Mouse (Mus musculus): ENCODE results near the gene Sae1.

Sae1 gene

GRCm38 (mm10) chr7:16284904-16285303 is 102.7 kb downstream of the Sae1 start:
- in situ Hi-C loops (cut with MboI, MseI): no loop called here

GRCm38 (mm10) chr7:16284001-16284400 is 103.6 kb downstream of the Sae1 start:
- in situ Hi-C loops (cut with MboI, MseI): no loop called here

- in situ Hi-C loops (cut with MboI, MseI): no loop called here
These were observed 105.3 kb downstream of the Sae1 start for GRCm38 (mm10) chr7:16282334-16282733.

GRCm38 (mm10) chr7:16280721-16281120 is 106.9 kb downstream of the Sae1 start:
- in situ Hi-C loops (cut with MboI, MseI): no loop called here

GRCm38 (mm10) chr7:16274922-16275890 is 112.4 kb downstream of the Sae1 start:
- in situ Hi-C loops (cut with MboI, MseI): loop anchor here (5.0 kb wide), 1 partner anchor 83 kb away; no protein-coding TSS in a partner anchor

- in situ Hi-C loops (cut with MboI, MseI): loop anchor here (5.0 kb wide), 1 partner anchor 81 kb away; no protein-coding TSS in a partner anchor
These were observed 113.9 kb downstream of the Sae1 start for GRCm38 (mm10) chr7:16273766-16274140.

GRCm38 (mm10) chr7:16273081-16273765 is 114.4 kb downstream of the Sae1 start, which contains the start of gene Inafm1:
TSS of gene Inafm1 (minus strand) at chr7:16273617.
- in situ Hi-C loops (cut with MboI, MseI): loop anchor here (5.0 kb wide), 1 partner anchor 81 kb away; no protein-coding TSS in a partner anchor

GRCm38 (mm10) chr7:16272681-16273080 is 114.9 kb downstream of the Sae1 start:
- in situ Hi-C loops (cut with MboI, MseI): loop anchor here (5.0 kb wide), 1 partner anchor 80 kb away; no protein-coding TSS in a partner anchor

- in situ Hi-C loops (cut with MboI, MseI): loop anchor here (5.0 kb wide), 1 partner anchor 79 kb away; no protein-coding TSS in a partner anchor
These were observed 116.5 kb downstream of the Sae1 start for GRCm38 (mm10) chr7:16271139-16271538.
